Mouse (Mus musculus) heart, postnatal 4 days (tissue): ENCODE measurements around the gene Gm10184. TPM values are rescaled to one million over a fixed set of nuclear protein-coding genes. Genes with fewer than 3 reads are reported as not detected.
"Not testable (repeated sequence)": the region's sequence is repeated elsewhere in the genome, so short reads cannot be mapped to it uniquely, and the experiment has no call there.

Experiments used
- DNase-seq: peaks from one replicate; pipeline ENCODE4 v3.0.0; 2021
- total RNA-seq, 2 experiments: library from RNA; stranded (reverse); gene quantifications; 2 replicates each; pipeline ENCODE4 v1.2.3; 2021

Gm10184 gene
- 100 to 1,000 TPM in 1 of 2 experiments, 10 to 100 TPM in 1; 92.6 to 105 TPM for total RNA-seq

- no peak for DNase-seq
Measured at GRCm38 (mm10) chr17:89910349-89910748, at the start of gene Gm10184. Gene Gm10184, minus strand, starts transcription at chr17:89910449.

GRCm38 (mm10) chr17:89933950-89934349 lies 23.7 kb upstream of the Gm10184 start:
- DNase-seq: no peak

DNA sequence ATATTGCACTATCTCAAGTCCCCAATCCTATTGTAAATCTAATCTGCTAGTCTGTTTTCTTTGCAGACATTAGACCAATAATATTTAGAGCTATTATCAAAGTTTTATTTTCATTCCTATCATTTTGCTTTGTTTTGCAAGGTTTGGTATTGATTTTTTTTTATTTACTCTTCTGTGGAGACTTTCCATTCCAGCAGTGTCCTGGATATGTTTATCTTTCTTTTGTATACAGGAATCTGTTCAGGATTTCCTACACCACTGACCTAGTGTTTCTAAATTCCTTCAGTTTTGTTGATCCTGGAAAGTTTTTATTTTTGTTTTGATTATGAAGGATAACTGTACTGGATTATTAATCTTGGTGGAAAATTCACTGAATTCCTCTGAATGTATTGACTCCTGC lies 2.6 kb downstream of the Gm10184 start:
- no peak for DNase-seq

- not testable (repeated sequence) for DNase-seq
Measured at GRCm38 (mm10) chr17:89904701-89905100, 5.5 kb downstream of the Gm10184 start.

DNA sequence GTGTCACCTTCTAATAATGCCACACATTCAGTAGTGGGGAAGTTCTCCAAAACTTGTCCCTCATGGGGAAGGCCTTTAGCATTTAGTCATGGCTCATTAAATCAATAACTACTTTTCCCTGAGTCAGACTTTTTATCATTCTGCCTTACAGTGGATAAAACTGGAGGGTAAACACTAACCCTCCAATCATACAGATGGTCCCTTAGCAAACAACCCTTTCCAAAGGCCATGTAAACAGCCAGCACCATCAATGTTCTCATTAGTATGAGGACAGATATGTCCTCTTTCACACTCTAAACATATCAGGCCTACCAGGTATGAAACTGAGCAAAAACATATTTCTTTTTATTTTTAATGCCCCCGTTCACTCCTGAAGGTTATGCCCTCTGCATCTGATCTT lies 7.5 kb downstream of the Gm10184 start:
- no peak for DNase-seq

DNA sequence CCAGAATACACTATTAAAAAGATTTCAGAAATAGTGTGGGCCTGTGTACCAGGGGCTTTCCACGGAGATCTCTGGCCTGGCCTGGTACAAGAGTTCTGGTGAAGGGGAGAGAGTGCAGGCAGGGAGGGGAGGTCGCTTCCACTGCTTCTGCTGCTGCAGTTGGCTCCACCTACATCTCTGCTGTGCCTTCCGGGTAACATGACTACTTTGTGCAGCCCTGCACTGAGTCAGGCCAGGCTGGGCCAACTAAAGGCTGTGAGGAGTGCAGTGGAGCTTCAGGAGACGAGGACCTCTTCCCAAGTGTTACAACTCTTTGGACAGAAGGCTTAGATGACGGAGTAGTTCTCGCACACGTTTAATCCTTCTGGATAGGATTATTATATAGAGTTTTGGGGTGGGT lies 9.6 kb downstream of the Gm10184 start:
- DNase-seq: no peak

GRCm38 (mm10) chr17:89899813-89900212 lies 10.4 kb downstream of the Gm10184 start:
- DNase-seq: no peak

DNA sequence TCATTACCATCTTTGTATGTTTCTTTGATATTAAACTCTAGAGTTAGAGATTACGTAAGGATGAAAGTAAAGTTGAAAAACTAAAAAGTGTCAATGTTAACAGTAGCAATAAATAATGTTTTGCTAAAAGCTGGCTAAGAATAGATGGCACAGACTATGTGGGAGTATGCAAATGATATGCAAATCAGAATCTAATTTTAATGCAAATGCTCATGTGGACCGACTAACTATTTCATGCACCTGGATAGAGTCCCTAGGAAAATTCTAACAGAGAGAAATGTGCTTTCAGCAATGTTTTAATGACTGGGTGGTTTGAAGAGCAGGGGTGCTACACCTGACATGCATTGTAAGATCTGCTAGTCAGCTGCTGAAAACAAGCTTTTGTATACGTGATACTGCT lies 45.3 kb downstream of the Gm10184 start:
- no peak for DNase-seq
